Mouse (Mus musculus) heart, embryonic 11.5 days (tissue): ENCODE results near the gene Tnfrsf12a. TPM values are rescaled to one million over a fixed set of nuclear protein-coding genes. Genes with fewer than 3 reads are reported as not detected.
A peak's percentile ranks its signal among the peaks of the same experiment; 100 is the strongest.

Experiments
- ATAC-seq: fragments of 200-750 bp; cut with Nextera tagmentation; replicated peaks from 2 replicates; pipeline ENCODE4 v1.8.0; 2017; ENCODE audit warnings: moderate library complexity; ENCODE audit not compliant: insufficient number of reproducible peaks, low FRiP score, low TSS enrichment
- H3K27ac ChIP-seq: fragments of 300-500 bp; sonication (generic); 2 replicates; pipeline ENCODE4 v1.5.1; 2014; ENCODE audit warnings: mild to moderate bottlenecking, low read depth, low read length
- H3K27me3 ChIP-seq: fragments of 300-500 bp; sonication (generic); 2 replicates; pipeline ENCODE4 v1.6.1; 2014; ENCODE audit warnings: mild to moderate bottlenecking, low read length, mixed read lengths; ENCODE audit not compliant: control insufficient read depth, insufficient read depth
- H3K36me3 ChIP-seq: fragments of 300-500 bp; sonication (generic); 2 replicates; pipeline ENCODE4 v1.6.1; 2014; ENCODE audit warnings: mild to moderate bottlenecking, low read length, moderate library complexity, mixed read lengths; ENCODE audit not compliant: control insufficient read depth, insufficient read depth
- H3K4me1 ChIP-seq: fragments of 300-500 bp; sonication (generic); 2 replicates; pipeline ENCODE4 v1.6.1; 2014; ENCODE audit warnings: low read length; ENCODE audit not compliant: control insufficient read depth, insufficient read depth
- H3K4me2 ChIP-seq: fragments of 300-500 bp; sonication (generic); 2 replicates; pipeline ENCODE4 v1.6.1; 2014; ENCODE audit warnings: mild to moderate bottlenecking, moderate library complexity
- H3K4me3 ChIP-seq: fragments of 300-500 bp; sonication (generic); 2 replicates; pipeline ENCODE4 v1.5.1; 2014; ENCODE audit warnings: low read depth, low read length
- H3K9ac ChIP-seq: fragments of 300-500 bp; sonication (generic); 2 replicates; pipeline ENCODE4 v1.6.1; 2014; ENCODE audit warnings: mild to moderate bottlenecking, low read depth, low read length, moderate library complexity
- H3K9me3 ChIP-seq: fragments of 300-500 bp; sonication (generic); replicated peaks from 2 replicates; pipeline ENCODE4 v1.6.1; 2016; ENCODE audit warnings: low read length; ENCODE audit not compliant: control insufficient read depth
- WGBS: fragments of 180-500 bp; shearing (Covaris S2); extraction: QIAGEN DNeasy Blood & Tissue Kit; methylation state at CpG from one replicate; pipeline ENCODE4 v1.1.7; 2014; ENCODE audit not compliant: insufficient replicate concordance; 5-methylcytosine and 5-hydroxymethylcytosine counted together
- polyA plus RNA-seq: library from polyadenylated mRNA; unstranded; fragments of >200 nt; fragmentation: Nextera tagmentation; extraction: Ambion mirVana; gene quantifications from 2 replicates; pipeline ENCODE4 v1.2.1, GENCODE M21; 2014

Gene Tnfrsf12a
- polyA plus RNA-seq, 1 experiment from 2014 or later = 77.6 TPM

DNA sequence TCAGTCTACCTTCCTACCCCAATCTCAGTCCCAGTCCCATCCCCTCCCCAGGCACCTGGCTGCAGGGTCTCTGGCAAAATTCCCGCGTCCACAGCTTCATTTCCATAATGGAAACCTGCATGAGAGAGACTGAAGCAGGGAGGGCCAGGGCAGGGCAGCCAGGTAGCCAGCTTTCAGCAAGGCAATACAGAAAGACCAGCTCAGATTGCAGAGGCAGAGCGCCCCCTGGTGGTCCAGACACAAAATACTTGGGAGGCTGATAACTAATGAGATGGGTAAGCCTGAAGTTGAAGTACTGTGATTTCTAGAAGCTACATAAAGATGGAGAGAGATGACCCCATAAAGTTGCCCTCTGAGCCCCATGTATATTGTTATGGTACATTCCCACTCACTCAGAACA lies 28.9 kb upstream of the Tnfrsf12a start:
- H3K9ac ChIP-seq = no peak overlapping the region
- WGBS = 0% methylated on average over 3 of the region's 3 CpGs
- H3K4me1 ChIP-seq = no peaks in the 10 kb centered on the region
- no peak overlapping the region for H3K4me3 ChIP-seq
- H3K9me3 ChIP-seq = no peaks in the 10 kb centered on the region
- no peak for ATAC-seq
- no peak overlapping the region for H3K27ac ChIP-seq
- peaks cover 27% of the 10 kb centered on the region for H3K27me3 ChIP-seq
- no peak overlapping the region for H3K4me2 ChIP-seq
- no peaks in the 10 kb centered on the region for H3K36me3 ChIP-seq

DNA sequence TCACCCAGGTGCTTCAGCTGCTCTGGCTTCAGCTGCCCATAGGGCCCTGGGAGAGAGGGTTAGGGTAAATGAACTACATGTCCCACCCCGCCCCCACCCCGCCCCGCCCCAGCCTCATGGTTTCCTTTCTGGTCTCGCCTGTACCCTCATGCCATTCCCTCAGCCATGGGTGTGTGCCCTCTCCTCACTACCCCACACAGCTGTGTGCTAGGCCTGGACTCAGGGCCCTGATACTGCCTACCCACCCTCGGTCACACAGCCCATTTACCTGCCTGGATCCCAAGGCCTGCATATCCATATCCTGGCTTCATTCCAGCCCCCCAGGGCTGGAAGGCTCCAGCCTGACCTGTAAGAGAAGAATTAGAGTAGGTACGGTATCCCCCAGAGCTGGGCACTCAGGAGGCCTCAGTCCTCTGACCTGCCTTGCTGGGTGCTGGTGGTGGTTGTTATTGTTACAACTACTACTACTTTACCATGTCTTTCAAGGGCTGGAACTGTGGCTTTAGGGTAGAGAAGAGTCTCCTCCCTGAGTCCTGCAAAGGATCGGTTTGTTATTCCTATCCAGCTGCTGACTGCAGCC lies 28.3 kb upstream of the Tnfrsf12a start:
- no peak overlapping the region for H3K4me3 ChIP-seq
- H3K27ac ChIP-seq = no peak overlapping the region
- peaks cover 30% of the 10 kb centered on the region for H3K27me3 ChIP-seq
- H3K4me1 ChIP-seq = no peaks in the 10 kb centered on the region
- no peaks in the 10 kb centered on the region for H3K36me3 ChIP-seq
- no peak overlapping the region for H3K4me2 ChIP-seq
- no peak for ATAC-seq
- 76% methylated on average over 7 of the region's 7 CpGs for WGBS
- no peaks in the 10 kb centered on the region for H3K9me3 ChIP-seq
- H3K9ac ChIP-seq = no peak overlapping the region

DNA sequence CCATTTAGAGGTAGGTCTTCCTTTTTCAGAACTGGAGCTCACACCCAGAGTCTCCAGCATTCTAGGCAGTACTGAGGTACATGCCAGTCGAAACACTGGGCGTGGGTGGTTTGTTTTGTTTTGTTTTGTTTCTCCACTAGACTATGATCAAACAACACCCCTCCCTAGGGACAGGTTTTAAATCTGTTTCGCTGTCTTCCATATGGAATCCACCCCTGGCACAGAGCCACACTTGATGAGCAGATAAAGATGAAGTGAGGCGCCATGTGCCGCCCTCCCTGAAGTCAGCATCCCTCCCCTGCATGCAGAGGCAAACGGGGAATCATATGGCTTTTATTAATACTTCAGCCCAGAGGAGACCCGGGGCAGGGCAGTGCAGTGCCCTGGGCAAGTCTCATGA lies 27.5 kb upstream of the Tnfrsf12a start:
- no peak for ATAC-seq
- H3K27me3 ChIP-seq = peaks cover 32% of the 10 kb centered on the region
- H3K4me2 ChIP-seq = no peak overlapping the region
- H3K9me3 ChIP-seq = no peaks in the 10 kb centered on the region
- H3K9ac ChIP-seq = no peak overlapping the region
- no peaks in the 10 kb centered on the region for H3K36me3 ChIP-seq
- no peak overlapping the region for H3K27ac ChIP-seq
- no peak overlapping the region for H3K4me3 ChIP-seq
- H3K4me1 ChIP-seq = no peaks in the 10 kb centered on the region
- WGBS = 58% methylated on average over 7 of the region's 7 CpGs

DNA sequence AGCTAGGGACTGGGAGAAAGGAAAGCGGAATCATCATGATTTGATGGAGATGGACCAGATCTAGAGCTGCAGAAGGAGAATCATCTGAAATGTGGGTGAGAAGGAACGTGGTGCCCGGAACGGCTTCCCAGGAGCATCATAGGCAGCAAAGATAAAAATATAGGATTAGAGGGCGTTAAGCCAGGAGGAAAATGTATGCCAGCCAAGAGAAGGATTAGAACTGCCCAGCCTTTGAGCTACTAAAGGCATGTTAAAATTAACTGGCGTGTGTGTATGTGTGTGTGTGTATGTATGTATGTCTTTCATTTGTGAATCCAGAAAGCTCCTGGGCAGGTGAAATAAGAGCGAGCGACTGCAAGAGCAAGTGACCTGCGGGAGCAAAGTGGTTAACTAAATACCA lies 26.0 kb upstream of the Tnfrsf12a start:
- no peaks in the 10 kb centered on the region for H3K36me3 ChIP-seq
- peaks cover 5% of the 10 kb centered on the region for H3K4me1 ChIP-seq
- H3K27me3 ChIP-seq = peaks cover 47% of the 10 kb centered on the region
- ATAC-seq = no peak
- H3K9me3 ChIP-seq = no peaks in the 10 kb centered on the region
- H3K9ac ChIP-seq = no peak overlapping the region
- no peak overlapping the region for H3K4me3 ChIP-seq
- WGBS = 81% methylated on average over 9 of the region's 9 CpGs
- H3K4me2 ChIP-seq = no peak overlapping the region
- no peak overlapping the region for H3K27ac ChIP-seq

DNA sequence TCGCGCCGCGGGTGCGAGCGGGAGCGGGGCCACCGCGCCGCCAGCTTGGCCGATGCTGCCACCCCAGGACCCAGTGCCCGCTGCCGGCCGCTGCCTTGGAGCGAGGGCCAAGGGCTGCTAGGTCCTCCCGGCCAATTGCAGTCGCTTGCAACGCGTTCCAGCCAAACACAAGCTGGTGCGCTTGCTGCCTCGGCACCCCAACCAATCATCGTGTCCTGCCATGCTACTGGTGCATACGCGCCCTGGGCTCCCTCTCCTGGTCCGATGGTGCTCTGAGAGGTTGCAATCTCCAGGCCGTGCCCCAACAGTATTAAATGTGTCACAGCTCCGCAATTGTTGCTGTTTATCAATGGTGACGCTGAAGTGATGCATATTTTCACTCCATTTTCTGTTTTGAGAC lies 22.8 kb upstream of the Tnfrsf12a start:
- no peak overlapping the region for H3K27ac ChIP-seq

DNA sequence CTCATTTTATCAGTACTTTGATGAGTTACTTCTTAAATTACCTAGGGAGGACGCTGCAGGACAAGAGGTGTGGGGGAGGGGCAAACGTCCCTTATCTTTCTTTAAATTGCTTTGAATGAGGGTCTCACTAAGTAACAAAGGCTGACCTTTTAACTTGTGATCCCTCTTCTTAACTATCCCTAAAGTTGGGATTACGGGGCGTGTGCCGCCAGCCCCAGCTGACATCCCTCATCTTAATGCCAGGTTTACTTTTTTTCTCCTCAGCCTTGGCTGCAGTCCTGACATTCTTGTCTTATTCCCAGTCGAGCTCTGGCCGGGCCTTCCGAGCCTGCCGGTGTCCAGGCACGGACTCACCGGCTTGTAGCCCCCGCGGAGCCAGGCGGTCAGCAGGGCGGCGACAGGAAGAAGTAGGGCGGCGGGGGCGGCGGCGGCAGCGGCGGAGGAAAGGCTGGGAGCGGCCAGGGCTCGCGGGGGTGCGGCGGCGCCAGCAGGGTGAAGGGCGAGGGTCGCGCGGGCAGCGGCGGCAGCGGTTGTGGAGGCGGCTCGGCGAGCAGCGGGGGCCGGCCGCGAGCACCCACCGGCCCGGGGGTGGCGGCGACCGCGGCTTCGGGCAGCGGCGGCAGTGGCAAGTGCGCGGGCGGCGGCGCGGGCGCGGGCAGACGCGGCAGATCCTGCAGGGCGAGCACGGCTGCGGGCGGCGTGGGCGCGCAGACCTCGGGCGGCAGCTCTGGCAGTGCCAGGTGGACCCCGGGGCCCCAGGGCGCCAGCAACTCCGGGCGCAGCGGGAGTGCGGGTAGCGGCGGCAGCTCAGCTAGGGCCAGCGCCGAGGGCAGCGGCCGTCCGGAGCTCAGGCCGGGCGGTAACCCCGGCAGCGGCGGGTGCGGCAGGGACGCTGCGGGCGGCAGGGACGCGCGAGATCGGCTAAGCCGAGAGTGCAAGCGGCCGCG lies 22.1 kb upstream of the Tnfrsf12a start:
- peaks cover 40% of the 10 kb centered on the region for H3K27me3 ChIP-seq
- peak overlapping the region; percentile 99 for H3K4me2 ChIP-seq
- no peaks in the 10 kb centered on the region for H3K36me3 ChIP-seq
- no peak overlapping the region for H3K27ac ChIP-seq
- WGBS = 1% methylated on average over 86 of the region's 101 CpGs
- H3K9me3 ChIP-seq = no peaks in the 10 kb centered on the region
- ATAC-seq = 0 out of 2 replicates have a peak, but pooled peaks have one; percentile 5
- H3K4me3 ChIP-seq = peak overlapping the region; percentile 58
- H3K4me1 ChIP-seq = peaks cover 5% of the 10 kb centered on the region
- H3K9ac ChIP-seq = peak overlapping the region; percentile 56; the same call in 1 of the 2 replicates

More for the DNA sequence above, 22.8 kb upstream of the Tnfrsf12a start:
- H3K4me3 ChIP-seq = peak overlapping the region; percentile 58
- 1% methylated on average over 25 of the region's 28 CpGs for WGBS
- H3K9ac ChIP-seq = peak overlapping the region; percentile 56; the same call in 1 of the 2 replicates
- peak; percentile 89 for ATAC-seq
- H3K4me1 ChIP-seq = peaks cover 5% of the 10 kb centered on the region
- H3K4me2 ChIP-seq = peak overlapping the region; percentile 99
- peaks cover 44% of the 10 kb centered on the region for H3K27me3 ChIP-seq
- no peaks in the 10 kb centered on the region for H3K36me3 ChIP-seq
- no peaks in the 10 kb centered on the region for H3K9me3 ChIP-seq

DNA sequence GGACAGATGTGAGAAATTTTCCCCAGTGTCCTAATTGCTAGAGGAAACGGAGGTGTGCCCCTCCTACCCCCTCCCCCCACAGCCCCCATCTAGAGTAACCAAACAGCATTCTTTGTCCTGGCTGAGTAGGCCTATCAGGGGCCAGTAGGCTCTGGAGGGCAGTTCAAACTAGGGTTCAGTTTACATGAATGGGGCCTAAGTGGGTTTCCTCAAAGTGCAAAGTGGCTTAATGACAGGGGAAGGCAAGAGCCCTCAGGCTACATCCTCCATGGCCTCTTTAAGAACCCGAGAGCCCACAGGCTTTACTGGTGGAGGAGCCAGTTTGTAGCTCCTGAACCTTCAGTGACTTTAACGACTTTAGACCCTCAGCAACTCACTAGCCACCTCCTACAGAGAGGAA lies 18.5 kb upstream of the Tnfrsf12a start:
- 15% methylated on average over 3 of the region's 3 CpGs for WGBS

DNA sequence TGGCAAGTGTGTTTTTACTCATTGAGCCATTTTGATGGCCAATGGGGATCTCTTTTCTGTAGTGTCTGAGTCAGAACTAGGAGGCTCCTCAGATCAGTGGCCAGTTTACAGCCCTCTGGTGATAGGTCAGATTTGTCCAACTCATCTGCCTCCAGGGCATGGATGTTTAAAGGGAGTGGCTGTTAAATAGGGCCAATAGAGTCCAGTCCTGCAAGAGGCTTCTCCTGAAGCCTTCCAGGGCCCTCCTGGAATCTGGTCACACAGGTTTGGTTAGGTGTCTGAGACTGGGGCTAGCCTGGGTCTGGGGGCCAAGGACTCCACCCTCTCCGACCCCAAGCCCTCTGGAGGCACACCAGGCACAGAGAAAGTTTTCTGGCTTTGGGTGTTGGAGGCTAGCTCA lies 17.2 kb upstream of the Tnfrsf12a start:
- H3K4me1 ChIP-seq = peaks cover 5% of the 10 kb centered on the region
- WGBS = 80% methylated on average over 1 of the region's 1 CpGs
- ATAC-seq = no peak
- no peak overlapping the region for H3K27ac ChIP-seq
- no peak overlapping the region for H3K4me2 ChIP-seq
- no peak overlapping the region for H3K4me3 ChIP-seq
- no peaks in the 10 kb centered on the region for H3K36me3 ChIP-seq
- H3K27me3 ChIP-seq = peaks cover 24% of the 10 kb centered on the region
- no peaks in the 10 kb centered on the region for H3K9me3 ChIP-seq
- no peak overlapping the region for H3K9ac ChIP-seq

More for the DNA sequence above, 18.5 kb upstream of the Tnfrsf12a start:
- H3K27ac ChIP-seq = no peak overlapping the region
- H3K36me3 ChIP-seq = no peaks in the 10 kb centered on the region
- no peak overlapping the region for H3K4me3 ChIP-seq
- peaks cover 35% of the 10 kb centered on the region for H3K27me3 ChIP-seq
- no peak overlapping the region for H3K9ac ChIP-seq
- ATAC-seq = no peak
- H3K4me1 ChIP-seq = peaks cover 5% of the 10 kb centered on the region
- no peak overlapping the region for H3K4me2 ChIP-seq
- no peaks in the 10 kb centered on the region for H3K9me3 ChIP-seq
